Mouse (Mus musculus) cortical plate, adult 2 months (tissue): Measurements from ENCODE around the gene Nrm.

Source experiments
- CTCF ChIP-seq: fragments of 200-500 bp; IDR thresholded peaks from 2 replicates; pipeline ENCODE4 v1.5.1; 2011; ENCODE audit warnings: mild to moderate bottlenecking, control low read depth, low read length; ENCODE audit not compliant: insufficient read depth; ENCODE audit errors: extremely low read depth
- POLR2A ChIP-seq: fragments of 200-500 bp; IDR thresholded peaks from 2 replicates; pipeline ENCODE4 v1.6.1; 2011; ENCODE audit warnings: mild to moderate bottlenecking, low read length, control low read depth; ENCODE audit not compliant: insufficient read depth; ENCODE audit errors: extremely low read depth

DNA sequence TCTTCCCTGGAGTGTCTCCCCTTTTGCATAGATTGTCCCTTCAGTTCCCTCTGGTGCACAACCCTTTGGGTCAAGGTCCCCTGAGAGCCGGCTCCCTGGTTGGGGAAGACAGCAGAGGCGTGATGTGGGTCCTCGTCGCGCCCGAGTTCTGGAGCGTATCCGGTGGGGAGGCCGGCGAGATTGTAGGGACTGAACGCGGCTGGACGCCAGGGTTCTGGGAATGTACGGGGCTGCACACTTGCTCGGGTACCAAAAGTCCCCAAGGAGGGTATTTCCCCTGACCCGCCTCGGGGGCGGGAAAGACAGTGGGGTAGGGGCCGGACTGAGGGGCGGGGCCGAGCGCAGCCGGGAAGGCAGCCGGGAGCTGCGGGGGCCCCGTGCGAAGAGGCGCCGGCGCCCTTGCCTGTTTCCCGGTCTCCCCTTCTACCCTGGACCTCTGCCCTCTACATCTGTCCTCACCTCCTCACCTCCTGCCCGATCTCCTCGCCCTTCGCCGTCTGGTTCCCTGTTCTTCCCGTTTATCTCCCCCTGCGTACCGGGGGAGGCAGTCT lies 5.2 kb downstream of the Nrm start:
- TF ChIP-seq CTCF (no peak), POLR2A (no peak)
